Mouse (Mus musculus): ENCODE results near the gene Cdk5.
"Not testable (repeated sequence)": the region's sequence is repeated elsewhere in the genome, so short reads cannot be mapped to it uniquely, and the experiment has no call there.

Gene Cdk5

GRCm38 (mm10) chr5:24396254-24396653 lies 27.1 kb downstream of the Cdk5 start:
- not testable (repeated sequence) for DNase-seq

- peak; percentile 90 for DNase-seq
These were observed 29.0 kb downstream of the Cdk5 start for GRCm38 (mm10) chr5:24394165-24394894.

DNA sequence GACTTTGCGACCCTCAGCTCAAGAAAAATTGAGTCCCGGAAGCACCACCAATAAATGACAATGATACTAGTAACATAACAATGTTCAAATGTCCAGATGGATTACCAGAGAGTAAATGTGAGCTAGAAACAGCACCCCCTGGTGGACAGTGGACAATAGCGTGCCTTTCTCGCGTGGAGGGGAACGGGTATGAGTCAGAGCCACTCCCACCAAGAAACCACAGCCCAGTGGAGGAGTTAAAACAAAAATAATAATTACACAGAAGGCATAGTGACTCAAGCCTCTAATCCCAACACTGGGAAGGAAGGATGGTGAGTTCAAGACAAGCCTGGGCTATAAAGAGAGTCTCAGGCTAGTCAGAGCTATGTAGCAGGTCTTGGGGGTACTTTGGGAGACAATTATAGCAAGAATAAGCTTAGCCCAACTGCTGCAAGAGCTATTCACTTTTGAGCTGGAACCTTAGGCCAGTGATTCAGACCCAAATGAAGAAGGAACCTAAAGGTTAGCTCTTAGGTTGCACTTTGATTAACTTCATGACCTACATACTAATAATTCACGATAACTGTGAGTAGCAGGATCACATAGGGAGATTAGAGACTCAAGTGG lies 29.8 kb downstream of the Cdk5 start, which contains the start of gene Abcb8:
Abcb8 (plus strand) TSS at position 272 of the 606 bp plus-strand sequence.
- DNase-seq = peak; percentile 85

DNA sequence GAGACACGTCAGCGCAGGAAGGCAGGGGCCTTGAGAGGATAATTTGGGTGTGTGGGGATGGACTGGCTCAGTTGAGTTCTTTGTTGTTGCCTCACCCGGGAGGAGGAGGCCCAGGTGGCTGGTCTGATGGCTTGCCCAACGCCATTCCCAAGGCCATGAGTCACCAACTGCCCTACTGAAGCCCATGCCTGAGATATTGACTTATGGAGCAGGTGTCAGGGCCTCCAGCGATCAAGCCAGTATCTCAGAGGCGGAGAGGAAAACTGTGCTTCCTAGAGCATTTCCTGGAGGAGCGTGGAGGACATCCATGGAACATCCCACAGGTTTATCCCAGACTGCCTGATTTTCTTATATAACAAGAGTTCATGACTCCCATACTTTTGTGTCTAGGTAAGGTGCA lies 30.6 kb downstream of the Cdk5 start:
- DNase-seq = no peak

GRCm38 (mm10) chr5:24391864-24392263 lies 31.5 kb downstream of the Cdk5 start, which contains the start of gene Atg9b:
Gene Atg9b, minus strand, starts transcription at chr5:24392143.
- no peak for DNase-seq

- no peak for DNase-seq
These were observed 33.7 kb downstream of the Cdk5 start for GRCm38 (mm10) chr5:24389658-24390020.

- no peak for DNase-seq
These were observed 34.2 kb downstream of the Cdk5 start for GRCm38 (mm10) chr5:24389011-24389657.

GRCm38 (mm10) chr5:24388246-24388915 lies 34.9 kb downstream of the Cdk5 start:
- DNase-seq = no peak

- DNase-seq = peak; percentile 70
These were observed 35.8 kb downstream of the Cdk5 start for GRCm38 (mm10) chr5:24387264-24388241.

- DNase-seq = no peak
These were observed 37.3 kb downstream of the Cdk5 start for GRCm38 (mm10) chr5:24385887-24386550.

- DNase-seq = no peak
These were observed 38.0 kb downstream of the Cdk5 start for GRCm38 (mm10) chr5:24385374-24385773.

DNA sequence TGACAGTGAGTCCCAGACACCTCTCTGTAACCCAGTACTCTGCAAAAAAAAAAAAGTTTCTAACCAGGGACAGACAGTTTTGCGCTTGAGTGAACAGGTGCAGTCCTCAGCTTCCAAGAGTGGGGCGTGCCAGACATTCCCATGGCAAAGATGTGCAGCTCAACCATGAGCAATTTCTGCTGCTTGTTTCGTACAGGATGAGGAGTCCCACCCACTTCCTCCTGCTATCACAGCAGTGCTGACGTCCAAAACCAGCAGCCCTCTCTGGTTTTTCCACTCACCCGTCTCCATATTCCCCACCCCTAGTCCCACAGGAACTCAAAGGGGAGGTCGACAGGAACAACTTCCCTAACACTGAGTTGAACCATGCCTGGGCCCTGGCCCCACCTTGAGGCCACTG lies 38.9 kb downstream of the Cdk5 start:
- no peak for DNase-seq

DNA sequence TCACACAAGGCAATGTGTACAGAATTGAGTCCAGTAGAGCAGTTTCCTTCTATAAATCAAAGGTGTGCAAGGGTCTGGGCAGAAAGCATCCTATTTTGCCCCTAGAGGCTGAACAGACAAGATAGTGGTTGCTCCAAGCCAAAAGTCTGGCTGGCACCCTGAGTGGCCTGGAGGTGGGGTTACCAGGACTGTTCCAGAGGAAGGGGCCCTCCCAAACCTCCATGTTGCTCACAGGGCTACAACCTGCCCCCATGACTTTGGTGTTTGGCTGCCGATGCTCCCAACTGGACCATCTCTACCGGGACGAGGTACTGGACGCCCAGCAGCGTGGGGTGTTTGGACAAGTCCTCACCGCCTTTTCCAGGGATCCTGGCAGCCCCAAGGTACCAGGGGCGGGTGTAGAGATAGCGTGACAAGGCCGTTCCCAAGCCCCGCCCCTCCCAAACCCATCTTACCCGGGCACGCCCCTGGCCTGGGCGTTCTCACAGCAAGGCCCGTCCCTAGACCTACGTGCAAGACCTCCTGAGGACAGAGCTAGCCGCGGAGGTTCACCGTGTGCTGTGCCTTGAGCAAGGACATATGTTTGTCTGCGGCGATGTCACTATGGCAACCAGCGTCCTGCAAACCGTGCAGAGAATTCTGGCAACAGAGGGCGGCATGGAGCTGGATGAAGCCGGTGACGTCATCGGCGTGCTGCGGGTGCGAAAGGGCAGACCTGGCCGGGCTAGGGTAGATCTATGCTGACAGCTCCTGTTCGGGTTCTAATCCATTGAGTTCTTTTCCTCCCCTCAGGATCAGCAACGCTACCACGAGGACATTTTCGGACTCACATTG lies 40.1 kb downstream of the Cdk5 start:
- peak; percentile 91 for DNase-seq

DNA sequence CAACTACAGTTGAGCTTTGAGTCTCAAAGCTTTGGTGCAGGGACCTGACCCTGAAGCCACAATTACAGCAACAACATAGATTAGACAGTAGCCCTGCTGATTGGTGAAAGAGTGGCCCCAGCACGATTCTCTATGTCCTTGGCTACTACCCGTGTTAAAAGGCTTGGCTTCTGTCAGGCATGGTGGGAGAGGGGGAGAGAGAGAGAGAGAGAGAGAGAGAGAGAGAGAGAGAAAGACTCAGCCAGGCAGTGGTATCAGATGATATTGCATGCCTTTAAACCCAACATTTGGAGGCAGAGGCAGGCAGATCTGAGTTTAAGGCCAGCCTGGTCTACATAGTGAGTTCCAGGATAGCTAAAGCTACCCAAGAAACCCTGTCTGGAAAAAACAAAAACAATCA lies 41.3 kb downstream of the Cdk5 start:
- no peak for DNase-seq

- DNase-seq = no peak
These were observed 41.8 kb downstream of the Cdk5 start for GRCm38 (mm10) chr5:24381486-24381885.

DNA sequence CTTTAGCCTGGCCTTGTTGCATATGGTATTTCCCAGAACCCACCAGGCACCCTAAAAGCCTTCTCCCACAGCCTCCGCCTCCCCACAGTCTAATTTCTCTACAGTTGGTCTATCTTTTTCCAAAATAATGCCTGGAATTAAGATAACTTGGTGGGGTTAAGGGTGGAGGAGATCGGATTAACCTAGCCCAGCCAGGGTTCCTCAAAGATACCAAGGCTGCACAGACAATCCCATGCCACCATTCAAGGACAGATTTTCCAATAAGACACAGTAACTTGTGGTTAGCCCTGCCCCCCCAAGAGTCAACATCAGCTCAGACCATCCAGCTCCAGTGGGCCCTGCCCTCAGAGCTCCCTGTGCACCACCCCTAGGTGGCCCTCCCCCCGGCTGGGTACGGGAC lies 42.8 kb downstream of the Cdk5 start:
- DNase-seq = no peak

- DNase-seq = no peak
These were observed 43.8 kb downstream of the Cdk5 start for GRCm38 (mm10) chr5:24379501-24379900.

DNA sequence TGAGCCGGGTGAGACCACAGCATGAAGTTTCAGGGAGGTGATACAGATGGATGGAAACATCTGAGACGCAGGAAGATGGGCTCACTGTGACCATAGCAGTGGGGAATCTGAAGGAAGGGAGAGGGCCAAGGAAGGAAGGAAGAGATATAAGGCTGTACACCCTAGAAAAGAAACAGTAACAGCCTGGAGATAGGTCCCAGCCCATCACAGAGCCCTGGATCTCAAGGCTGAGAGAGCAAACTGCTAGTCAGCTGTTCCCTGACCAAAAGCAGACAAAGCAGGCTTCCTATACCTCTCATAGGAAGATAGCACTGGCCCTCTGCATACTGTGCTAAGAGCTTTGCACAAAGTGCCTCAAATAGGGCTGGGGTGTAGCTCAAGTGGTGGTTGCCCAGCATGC lies 44.6 kb downstream of the Cdk5 start:
- DNase-seq = no peak

- DNase-seq = no peak
These were observed 48.5 kb downstream of the Cdk5 start for GRCm38 (mm10) chr5:24374666-24375328.

DNA sequence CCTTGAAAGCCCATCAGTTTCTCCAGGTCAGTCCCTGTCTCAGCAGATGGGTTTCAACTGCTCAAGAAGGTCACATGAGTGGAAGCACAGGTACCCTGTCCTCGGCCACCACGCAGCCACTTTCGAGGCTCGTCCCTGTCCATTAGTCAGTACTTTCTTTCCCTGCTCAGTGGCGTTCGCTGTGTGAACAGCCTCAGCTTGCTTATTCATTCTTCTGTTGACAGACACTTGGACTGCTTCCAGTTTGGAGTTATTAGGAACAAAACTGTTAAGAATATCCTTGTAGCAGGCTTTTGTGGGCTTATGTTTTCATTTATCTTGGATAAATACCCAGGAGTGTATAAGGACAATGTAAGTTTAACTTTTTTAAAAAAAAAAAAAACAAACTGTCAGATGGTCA lies 49.1 kb downstream of the Cdk5 start:
- DNase-seq = no peak
